Mouse (Mus musculus) stomach, postnatal 0 days (tissue): ENCODE results near the gene Efs.

Experiments
- CTCF ChIP-seq: IDR thresholded peaks from 2 replicates; pipeline ENCODE4 v1.5.1; 2016; ENCODE audit warnings: antibody characterized with exemption, low read depth, mild to moderate bottlenecking, moderate library complexity
- EP300 ChIP-seq: optimal IDR thresholded peaks from 2 replicates; pipeline ENCODE3; 2016; ENCODE audit warnings: antibody characterized with exemption

DNA sequence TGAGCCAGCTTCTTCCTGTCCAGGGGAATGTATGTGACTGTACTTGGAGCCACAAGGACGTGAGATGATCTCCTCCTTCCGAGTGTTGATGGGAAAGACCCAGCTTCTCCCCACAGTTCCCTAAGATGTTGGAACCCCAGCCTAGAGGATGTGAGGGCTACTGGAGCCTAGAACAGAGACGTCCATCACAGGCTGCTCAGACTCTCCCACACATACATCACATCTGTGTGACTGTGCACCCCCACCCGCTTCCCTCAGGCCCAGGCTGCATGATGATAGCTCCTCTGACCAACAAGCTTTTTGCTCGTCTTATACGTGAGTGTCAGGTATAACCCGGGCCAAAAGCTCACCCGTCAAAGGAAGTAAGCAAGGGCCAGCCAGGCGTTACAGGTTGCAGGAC, 22.9 kb upstream of the Efs start:
- TF ChIP-seq CTCF (no peak), EP300 (no peak)
